Mouse (Mus musculus): Measurements from ENCODE around the gene 4930402F06Rik. TPM values are rescaled to one million over a fixed set of nuclear protein-coding genes. Genes with fewer than 3 reads are reported as not detected.
A peak's percentile ranks its signal among the peaks of the same experiment; 100 is the strongest.

4930402F06Rik gene
- polyA plus RNA-seq, 1 experiment: not detected

- 75% methylated on average over 2 of the region's 2 CpGs for WGBS
Observed at GRCm38 (mm10) chr2:35367629-35368028, 29.3 kb downstream of the 4930402F06Rik start, which contains the start of gene 4930568D16Rik. Gene 4930568D16Rik, minus strand, starts transcription at chr2:35367729.

GRCm38 (mm10) chr2:35349184-35349583 lies 47.8 kb downstream of the 4930402F06Rik start:
- 34% methylated on average over 5 of the region's 5 CpGs for WGBS
- DNase-seq (ENCODE audit: low read depth, low spot score): no peak

More at GRCm38 (mm10) chr2:35367629-35368028, 29.3 kb downstream of the 4930402F06Rik start, which contains the start of gene 4930568D16Rik:
- DNase-seq (ENCODE audit: low read depth, low spot score): no peak

GRCm38 (mm10) chr2:35345984-35346383 lies 51.0 kb downstream of the 4930402F06Rik start:
- 42% methylated on average over 2 of the region's 2 CpGs for WGBS
- no peak for DNase-seq (ENCODE audit: low read depth, low spot score)

- DNase-seq (ENCODE audit: low read depth, low spot score): no peak
- WGBS: 39% methylated on average over 3 of the region's 3 CpGs
Observed at GRCm38 (mm10) chr2:35342605-35343004, 54.4 kb downstream of the 4930402F06Rik start.

- DNase-seq (ENCODE audit: low read depth, low spot score): no peak
- 27% methylated on average over 6 of the region's 6 CpGs for WGBS
Observed at GRCm38 (mm10) chr2:35338707-35339106, 58.3 kb downstream of the 4930402F06Rik start.

GRCm38 (mm10) chr2:35338036-35338435 lies 58.9 kb downstream of the 4930402F06Rik start:
- WGBS: 24% methylated on average over 1 of the region's 1 CpGs
- DNase-seq (ENCODE audit: low read depth, low spot score): no peak

- no peak for DNase-seq (ENCODE audit: low read depth, low spot score)
- WGBS: 49% methylated on average over 10 of the region's 10 CpGs
Observed at GRCm38 (mm10) chr2:35337419-35337818, 59.6 kb downstream of the 4930402F06Rik start.

GRCm38 (mm10) chr2:35336388-35337280 lies 60.3 kb downstream of the 4930402F06Rik start, which contains the start of gene Stom:
Gene Stom, minus strand, starts transcription at chr2:35336976.
- peak; percentile 96 for DNase-seq (ENCODE audit: low read depth, low spot score)
- WGBS: under 1% methylated on average over 45 of the region's 45 CpGs

GRCm38 (mm10) chr2:35335620-35336019 lies 61.4 kb downstream of the 4930402F06Rik start:
- no peak for DNase-seq (ENCODE audit: low read depth, low spot score)
- WGBS: 63% methylated on average over 7 of the region's 7 CpGs

GRCm38 (mm10) chr2:35333670-35334069 lies 63.3 kb downstream of the 4930402F06Rik start:
- DNase-seq (ENCODE audit: low read depth, low spot score): no peak

- 55% methylated on average over 2 of the region's 2 CpGs for WGBS
- no peak for DNase-seq (ENCODE audit: low read depth, low spot score)
Observed at GRCm38 (mm10) chr2:35331205-35331604, 65.8 kb downstream of the 4930402F06Rik start.

- no peak for DNase-seq (ENCODE audit: low read depth, low spot score)
Observed at GRCm38 (mm10) chr2:35329061-35329460, 67.9 kb downstream of the 4930402F06Rik start.

GRCm38 (mm10) chr2:35328064-35328792 lies 68.7 kb downstream of the 4930402F06Rik start:
- 47% methylated on average over 11 of the region's 11 CpGs for WGBS
- DNase-seq (ENCODE audit: low read depth, low spot score): no peak

More at GRCm38 (mm10) chr2:35329061-35329460, 67.9 kb downstream of the 4930402F06Rik start:
- 77% methylated on average over 2 of the region's 2 CpGs for WGBS

- 53% methylated on average over 10 of the region's 10 CpGs for WGBS
- DNase-seq (ENCODE audit: low read depth, low spot score): no peak
Observed at GRCm38 (mm10) chr2:35327583-35327982, 69.4 kb downstream of the 4930402F06Rik start.

GRCm38 (mm10) chr2:35326931-35327330 lies 70.0 kb downstream of the 4930402F06Rik start:
- no peak for DNase-seq (ENCODE audit: low read depth, low spot score)
- WGBS: 63% methylated on average over 1 of the region's 1 CpGs

GRCm38 (mm10) chr2:35325930-35326329 lies 71.0 kb downstream of the 4930402F06Rik start:
- WGBS: 55% methylated on average over 10 of the region's 10 CpGs
- no peak for DNase-seq (ENCODE audit: low read depth, low spot score)

Measured in large intestine, adult 2 months (tissue).